Mouse (Mus musculus) liver, adult (tissue): ENCODE data around the gene AC124502.3.

Experiments used
- GATA4 ChIP-seq: IDR thresholded peaks from 2 replicates; pipeline ENCODE4 v1.6.1; 2014; ENCODE audit warnings: mild to moderate bottlenecking, low read length; ENCODE audit not compliant: insufficient replicate concordance

The AC124502.3 gene

DNA sequence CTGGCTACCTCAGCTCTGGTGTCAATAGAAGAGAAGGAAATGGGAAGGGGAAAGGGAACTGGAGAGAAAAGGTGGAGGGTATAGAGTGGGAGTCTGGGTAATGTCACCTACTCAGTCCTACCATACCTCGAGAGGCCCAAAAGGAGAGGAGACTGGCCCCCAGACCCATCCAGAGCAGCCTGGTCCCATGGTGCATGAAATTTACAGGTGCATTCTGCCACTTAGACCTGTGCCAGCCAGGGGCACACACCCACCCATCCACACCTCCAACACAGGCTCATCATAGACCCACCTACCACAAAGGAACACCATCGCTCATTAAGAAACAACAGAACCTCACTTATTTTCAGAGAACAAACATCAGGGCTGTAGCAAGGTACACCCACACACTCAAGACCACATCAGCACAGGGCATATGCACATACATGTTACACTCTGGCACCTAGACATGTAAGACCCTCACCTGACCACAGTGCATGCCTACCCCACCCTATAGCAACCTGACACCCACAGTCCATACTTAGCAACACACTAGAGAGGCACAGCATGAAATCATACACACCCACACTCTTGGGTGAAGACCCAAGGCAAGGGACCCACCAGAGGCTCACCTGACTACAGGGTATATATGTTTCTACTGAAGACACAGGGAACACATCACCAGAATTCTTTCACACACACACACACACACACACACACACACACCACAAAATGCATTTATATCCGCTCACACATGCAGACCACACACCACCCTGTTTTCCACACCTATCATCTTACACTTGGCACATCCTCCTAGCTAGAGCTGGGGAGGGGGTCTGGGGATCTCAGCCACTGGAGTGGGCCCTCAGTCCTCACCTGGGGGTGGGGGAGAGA is 45.5 kb downstream of the AC124502.3 start:
- TF ChIP-seq GATA4: no peak

DNA sequence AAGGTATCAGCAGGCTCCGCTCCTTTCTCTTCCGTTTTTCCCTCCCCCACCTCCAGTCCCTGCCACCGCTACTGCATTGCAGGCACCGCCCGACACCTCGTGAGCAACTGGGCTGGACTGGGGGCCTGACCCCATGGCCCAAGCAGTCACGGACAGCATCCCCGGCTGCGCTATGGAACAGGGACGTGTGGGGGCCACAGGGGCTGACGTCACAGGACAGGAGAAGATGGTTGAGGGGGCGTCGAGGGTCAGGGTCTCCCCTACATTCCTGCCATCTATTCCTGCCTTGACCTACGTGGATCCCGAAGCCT is 46.1 kb downstream of the AC124502.3 start:
- no peak for TF ChIP-seq GATA4

DNA sequence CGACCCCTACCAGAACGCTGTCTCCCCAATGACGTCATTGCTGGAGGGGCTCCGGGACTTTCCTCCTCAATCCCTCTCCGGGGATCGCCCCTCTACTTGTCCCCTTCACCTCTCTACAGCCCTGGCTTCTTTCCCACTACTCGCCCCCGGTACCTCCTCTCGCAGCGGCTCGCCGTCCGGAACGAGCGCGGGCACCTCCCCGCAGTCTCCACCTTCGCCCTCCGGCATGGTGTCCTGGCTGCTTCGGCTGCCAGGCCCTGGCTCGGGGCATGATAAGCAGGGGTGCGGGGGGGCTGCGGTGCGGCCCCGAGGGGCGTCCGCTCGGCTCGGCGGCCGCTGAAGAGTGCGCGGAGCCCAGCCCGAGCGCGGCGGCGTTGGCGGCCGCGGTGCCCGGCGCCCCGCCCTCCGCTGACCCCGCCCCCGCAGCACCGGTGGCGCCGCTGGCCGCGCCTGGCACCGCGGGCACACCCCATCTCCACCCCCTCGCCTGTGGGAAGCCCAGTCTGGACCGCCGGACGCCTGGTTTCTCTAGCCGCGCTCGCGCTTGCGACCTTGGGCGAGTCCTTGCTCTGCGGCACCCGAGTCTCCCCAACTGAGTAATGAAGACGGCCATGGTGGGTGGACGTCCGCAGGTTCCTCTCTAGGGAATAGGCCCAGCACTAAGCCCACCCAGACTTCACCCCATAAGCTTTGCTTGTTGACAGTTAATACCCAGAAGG is 46.6 kb downstream of the AC124502.3 start, which contains the start of gene Tmem151a:
Gene Tmem151a, minus strand, starts transcription at position 387 of the 719 bp plus-strand sequence.
- no peak for TF ChIP-seq GATA4

DNA sequence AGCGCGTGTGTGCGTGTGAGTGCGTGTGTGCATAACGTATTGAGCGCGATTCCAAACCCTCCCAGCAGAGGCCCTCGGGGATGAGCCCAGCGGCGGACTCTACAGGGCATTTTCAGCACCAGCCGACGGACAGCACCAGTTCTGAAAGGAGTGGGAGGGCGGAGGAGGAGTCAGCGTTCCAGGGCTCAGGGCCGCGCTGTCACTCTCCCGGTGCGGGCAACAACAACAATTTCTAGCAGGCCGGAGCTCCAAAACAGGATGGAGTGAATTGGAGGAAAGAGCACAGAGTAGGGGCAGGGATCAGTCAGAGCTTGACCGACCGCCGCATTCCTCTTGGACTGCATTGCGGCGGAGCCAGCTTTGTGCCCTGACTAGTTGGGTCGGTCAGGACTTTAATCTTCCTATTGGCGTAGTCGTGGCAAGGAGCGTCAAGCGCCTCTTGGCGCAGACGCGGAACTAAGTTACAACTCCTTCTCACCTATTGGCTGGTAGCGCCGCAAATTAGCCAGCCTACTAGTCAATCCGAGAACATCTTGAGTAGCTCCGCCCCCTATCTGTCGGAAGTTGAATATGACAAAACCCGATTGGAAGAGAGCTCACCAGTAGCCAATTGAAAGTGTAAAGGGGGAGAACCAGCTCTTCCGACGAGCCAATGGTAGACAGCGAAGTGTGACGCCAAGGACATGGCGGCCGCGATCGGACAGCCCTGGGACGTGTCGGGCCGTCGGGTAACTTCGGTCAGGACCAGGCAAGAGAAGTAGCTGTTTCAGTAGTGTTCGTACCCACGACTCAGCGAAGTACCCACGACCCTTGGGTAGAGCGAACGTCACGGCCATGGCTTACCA is 49.4 kb downstream of the AC124502.3 start, which contains the start of gene Yif1a:
Gene Yif1a, plus strand, starts transcription at position 655 of the 845 bp plus-strand sequence.
- TF ChIP-seq GATA4: no peak; the same call in 1 of the 2 replicates

DNA sequence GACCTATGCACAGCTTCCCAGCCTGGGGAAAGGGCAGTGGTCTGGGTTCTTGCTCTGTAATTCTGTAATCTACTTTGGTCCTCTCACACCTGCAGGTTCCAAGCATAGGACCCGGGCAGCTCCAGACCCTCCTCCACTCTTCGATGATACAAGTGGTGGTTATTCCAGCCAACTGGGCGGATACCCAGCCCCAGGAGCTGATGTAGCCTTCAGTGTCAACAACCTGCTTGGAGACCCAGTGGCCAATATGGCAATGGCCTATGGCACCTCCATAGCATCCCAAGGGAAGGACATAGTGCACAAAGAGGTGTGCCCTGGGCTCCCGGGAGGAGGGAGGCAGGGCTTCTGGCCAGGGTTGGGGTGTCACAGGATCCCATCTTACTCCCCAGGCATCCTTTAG is 50.6 kb downstream of the AC124502.3 start:
- TF ChIP-seq GATA4: no peak

DNA sequence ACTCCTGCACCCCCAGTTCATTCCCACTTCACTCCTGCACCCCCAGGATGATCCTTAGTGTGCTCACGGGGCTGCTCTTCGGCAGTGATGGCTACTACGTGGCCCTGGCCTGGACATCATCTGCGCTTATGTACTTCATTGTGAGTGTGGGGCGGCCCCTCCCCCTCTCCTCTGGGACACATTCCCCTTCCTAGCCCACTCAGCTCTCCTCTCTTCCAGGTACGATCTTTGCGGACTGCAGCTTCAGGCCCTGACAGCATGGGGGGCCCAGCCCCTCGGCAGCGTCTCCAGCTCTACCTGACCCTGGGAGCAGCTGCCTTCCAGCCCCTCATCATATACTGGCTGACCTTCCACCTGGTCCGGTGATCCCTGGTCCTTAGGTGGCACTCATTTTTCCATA is 53.4 kb downstream of the AC124502.3 start:
- no peak for TF ChIP-seq GATA4

DNA sequence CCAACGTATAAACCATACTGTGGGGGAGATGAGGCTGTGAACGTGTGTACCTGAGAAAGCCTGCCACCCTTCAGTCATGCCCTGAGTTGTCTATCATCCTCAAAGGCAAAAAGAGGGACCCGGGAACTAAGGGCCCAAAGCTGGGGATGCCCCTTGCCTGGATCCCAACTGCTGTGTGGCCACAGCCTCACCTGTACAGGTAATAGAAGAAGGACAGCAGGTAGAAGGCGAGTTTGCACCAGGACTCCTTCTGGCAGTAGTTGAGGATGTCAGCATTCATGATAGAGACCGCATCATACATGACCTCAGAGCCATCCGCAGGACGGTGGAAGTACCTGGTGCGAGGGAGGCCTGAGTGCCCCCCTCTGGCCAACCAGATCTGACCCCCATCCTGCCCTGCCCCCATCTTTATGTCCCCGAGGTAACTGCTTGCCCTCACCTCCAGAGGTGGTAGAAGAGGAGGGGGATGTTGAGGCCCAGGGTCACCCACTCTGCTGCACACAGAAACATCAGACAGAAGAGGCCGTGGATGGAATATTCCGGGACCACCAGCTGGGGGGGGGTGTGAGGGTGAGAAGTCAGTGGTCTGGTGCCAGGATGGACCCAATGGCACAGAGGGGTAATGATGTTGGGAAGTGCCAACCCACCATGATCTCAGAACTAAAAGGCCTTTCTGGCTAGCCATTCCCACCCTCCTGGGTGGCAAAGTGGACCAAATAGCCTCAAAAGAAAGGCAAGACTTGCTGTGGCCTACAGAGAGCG is 55.0 kb downstream of the AC124502.3 start:
- no peak for TF ChIP-seq GATA4

DNA sequence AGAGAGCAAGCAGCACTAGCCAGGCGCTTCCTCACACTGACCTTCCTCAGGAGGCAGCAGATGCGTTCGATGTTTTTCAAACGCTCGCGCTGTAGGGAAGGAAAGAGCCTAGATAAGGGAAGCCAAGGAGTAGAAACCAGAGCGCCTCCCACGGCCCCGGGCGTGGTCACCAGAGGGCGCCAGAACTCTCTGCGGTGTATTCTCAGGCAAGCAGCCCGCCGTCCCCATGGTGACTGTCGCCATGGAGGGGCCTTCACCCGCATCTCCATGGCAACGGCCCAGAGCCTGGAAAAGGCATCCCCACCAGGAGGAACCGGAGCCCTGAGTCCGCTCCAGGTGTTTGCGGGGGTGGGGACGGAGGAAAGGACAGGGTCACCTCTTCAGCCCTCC is 55.5 kb downstream of the AC124502.3 start:
- TF ChIP-seq GATA4: peak; percentile 60; the same call in 1 of the 2 replicates

DNA sequence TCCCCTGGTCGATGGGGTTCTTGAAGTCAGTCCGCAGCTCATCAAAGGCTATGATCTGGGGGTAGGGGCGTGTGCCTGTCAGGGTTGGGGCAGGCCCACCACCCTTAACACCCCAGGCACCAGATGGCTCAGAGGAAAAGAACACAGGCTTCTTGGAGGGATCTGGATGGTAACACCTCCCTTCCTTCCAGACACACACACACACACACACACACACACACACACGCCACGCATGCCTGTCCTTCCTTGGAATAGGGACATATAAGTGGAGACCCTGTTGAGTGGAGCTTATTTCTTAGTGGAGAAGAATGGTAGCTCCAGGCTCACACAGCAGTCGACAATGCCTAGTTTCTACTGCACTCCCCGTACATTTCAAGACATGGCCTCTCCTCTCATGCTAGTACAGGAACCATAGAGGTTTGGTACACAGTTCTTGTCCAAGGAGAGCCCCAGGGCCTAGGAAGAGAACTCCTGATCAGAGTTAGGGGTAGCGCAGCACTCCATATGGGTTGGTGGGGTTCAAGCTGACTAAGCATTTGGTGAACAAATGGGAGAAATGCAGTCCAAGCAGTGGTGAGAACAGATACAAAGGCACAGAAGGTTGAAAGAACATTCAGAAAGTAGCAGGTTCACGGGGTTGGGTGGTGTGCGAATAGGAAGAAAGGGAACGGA is 56.2 kb downstream of the AC124502.3 start:
- no peak for TF ChIP-seq GATA4

DNA sequence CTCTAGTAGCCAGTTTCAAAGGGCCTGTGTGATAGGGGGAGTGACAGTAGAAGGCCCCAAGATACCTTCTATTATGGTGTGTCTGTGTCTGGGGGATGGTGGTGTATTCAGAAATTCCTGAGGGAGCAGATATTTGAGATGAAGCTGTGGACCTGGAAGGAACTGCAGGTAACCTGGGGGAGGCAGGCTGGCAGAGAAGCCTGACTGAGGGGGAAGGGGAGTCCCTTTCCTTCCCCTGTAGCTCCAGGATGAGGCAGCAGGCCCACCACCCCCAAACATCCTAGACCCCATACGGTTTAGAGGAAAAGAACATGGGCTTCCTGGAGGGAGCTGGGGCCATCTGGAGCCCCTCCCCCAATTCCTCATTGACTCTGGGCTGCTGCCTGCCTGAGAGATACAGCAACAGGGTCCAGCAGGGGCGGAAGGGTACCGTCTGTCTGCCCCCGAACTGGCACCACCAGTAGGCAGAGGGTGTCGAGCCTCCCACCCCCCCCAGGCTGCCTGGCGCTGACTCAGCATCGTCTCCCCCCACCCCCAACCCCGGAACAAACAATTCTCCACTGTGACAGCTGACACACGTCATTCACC is 57.3 kb downstream of the AC124502.3 start:
- no peak for TF ChIP-seq GATA4

DNA sequence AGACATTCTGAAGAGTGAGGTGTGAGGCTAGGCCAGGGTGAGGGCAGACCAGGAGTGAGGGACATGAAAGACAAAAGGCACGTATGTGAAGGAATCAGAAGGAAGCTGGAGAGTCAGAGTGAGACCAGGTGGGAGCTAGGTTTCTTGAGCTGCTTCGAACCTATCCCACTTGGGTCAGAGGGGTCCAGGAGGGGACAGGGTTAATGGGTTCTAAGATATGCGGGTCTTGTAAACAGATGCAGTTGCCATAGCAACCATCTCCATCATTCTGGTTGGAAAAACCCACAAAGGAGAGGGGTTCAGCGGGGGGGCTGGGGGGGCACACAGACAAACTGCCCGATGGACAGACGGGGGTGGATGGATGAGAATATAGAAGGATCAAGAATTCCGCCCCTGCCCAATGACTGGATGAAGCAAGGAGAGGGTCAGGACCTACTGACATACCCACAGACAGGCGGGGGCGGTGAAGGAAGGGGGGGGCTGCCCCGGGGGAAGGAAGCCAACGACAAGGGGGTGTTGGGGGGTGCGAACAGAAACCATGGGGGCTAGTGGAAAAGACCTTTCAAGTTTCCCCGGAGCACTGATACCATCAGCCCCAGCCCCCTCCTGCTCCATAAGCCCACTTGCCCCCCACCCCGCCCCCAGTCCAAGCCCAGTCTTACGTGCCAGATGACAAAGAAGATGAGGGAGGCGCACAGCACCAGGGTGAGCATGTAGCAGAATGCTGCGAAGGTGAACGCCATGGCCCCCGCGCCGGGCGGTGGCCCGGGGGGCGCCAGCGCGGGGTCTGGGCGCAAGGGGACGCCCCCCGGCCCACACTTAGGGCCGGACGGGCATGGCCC is 59.1 kb downstream of the AC124502.3 start:
- no peak for TF ChIP-seq GATA4

DNA sequence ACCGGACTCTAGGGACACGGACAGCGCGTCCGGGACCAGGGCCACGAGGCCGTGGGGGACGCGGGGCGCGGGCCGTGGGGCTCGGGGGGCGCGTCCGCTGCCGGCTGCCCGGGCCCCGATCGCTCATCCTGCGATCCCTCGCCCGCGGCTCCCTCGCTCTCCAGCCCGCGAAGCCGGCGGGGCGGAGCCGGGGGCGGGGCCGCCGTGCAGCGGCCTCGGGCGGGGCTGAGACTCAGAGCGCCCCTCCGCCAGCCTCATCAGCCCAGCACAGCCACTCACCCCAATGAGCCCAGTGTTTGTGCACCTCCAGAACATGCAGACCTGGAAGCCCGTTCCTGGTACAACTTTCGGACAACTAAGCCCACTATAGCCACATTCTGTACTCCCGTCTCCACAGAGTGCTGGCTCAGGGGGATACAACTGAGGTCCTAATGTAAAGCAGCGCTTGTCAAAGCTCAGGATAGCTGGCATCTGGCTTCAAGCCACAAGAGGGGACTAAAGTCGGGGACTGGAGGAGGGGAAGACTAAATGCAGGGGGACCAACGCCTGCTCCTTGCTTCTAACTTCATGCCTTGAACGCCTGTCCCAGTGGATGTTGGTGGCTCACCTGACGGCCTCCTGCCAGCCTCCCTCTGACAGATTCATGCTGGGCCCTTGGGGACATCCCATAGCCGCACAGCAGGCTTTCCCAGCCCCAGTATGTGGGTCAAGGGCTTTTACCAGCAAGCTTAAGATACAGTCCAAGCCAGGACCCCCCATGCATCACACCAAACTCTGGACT is 59.9 kb downstream of the AC124502.3 start, which contains the start of gene Cnih2:
Gene Cnih2, minus strand, starts transcription at position 159 of the 781 bp plus-strand sequence.
- TF ChIP-seq GATA4: no peak
